Mouse (Mus musculus) 3T3-L1 (cell line): ENCODE results near the gene Mttp.

ENCODE experiments used
- DNase-seq: peaks from one replicate; pipeline ENCODE4 v3.0.0-alpha.2; 2015; ENCODE audit warnings: low read depth, low spot score

Gene Mttp

GRCm38 (mm10) chr3:138083896-138084295 lies 60.9 kb downstream of the Mttp start:
- DNase-seq = no peak

DNA sequence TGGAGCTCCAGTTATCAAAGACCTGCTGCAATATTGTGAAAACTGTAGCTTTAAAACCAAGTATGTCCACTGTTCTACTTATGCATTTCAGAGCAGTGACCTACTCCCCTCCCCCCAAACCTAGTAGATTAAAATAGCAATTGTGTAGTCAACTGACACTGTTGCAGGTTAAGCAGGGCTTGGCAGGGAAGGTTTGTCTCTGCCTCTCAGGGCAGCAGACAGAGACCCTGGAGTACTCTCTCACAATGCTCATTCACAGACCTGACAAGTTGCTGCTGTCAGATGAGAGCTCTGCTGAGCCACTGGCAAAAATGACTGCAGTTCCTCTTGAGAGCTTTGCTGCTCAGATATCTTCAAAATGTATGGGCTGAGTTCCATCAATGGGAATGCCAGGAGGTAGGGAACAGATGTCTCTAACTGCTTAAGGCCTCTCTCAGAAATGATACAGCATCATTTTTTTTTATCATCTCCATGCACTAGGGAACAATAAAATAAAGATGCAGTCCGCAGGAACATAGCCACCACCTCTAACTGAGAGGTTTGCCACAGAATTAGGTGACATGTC lies 61.6 kb downstream of the Mttp start:
- DNase-seq = no peak

DNA sequence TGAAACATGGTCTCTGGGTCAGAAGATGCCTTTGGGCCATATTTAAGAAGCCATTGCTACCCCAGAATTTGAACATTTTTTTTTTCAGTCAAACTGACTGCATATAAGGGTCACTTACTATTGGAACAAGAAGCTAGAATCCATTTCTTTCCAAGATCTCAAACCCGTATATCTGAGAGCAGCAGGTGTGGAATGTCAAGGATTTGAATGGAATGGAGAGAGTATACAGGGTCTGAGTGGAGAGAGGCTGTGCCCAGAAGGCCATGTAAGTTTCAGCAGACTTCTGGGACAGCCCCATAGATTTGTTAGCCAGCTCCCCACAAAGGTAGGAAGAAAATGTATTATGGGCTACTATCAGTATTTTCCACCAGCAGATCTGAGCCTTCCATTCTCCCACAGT lies 66.1 kb downstream of the Mttp start:
- no peak for DNase-seq

- no peak for DNase-seq
These were observed 67.1 kb downstream of the Mttp start for GRCm38 (mm10) chr3:138077476-138078340.

DNA sequence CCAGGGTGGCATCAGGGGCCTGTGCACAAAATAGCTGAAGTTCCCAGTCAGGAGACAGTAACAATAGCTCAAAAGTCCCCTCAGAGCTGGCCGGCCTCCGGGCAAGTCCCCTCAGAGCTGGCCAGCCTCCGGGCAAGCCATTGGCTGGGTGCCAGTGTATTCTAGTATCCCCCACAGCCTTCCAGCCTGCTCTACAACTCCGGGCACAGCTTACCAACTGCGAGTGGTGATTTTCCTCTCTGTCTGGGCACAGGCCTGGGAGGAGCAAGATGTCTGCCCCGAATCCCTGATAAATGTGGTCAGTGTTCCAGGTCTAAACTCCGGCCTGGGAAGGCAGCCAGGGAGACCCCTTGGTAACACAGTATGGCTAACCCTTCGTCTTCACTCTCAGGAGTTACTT lies 69.6 kb downstream of the Mttp start:
- no peak for DNase-seq

DNA sequence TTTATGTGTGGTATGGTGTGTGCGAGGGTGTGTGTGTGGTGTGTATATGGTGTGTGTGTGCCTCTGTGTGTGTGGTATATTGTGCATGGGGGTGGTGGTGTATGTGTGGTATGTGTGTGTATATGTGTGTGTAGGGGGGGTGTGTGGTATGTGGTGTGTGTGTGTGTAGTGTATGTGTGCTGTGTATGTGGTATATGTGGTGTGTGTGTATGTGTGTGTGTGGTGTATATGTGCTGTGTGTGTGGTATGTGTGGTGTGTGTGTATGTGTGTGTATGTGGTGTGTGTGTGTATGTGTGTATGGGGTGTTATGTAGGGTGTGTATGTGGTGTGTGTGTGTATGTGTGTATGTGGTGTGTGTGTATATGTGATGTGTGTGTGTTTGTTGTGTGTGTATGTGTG lies 70.6 kb downstream of the Mttp start:
- no peak for DNase-seq

DNA sequence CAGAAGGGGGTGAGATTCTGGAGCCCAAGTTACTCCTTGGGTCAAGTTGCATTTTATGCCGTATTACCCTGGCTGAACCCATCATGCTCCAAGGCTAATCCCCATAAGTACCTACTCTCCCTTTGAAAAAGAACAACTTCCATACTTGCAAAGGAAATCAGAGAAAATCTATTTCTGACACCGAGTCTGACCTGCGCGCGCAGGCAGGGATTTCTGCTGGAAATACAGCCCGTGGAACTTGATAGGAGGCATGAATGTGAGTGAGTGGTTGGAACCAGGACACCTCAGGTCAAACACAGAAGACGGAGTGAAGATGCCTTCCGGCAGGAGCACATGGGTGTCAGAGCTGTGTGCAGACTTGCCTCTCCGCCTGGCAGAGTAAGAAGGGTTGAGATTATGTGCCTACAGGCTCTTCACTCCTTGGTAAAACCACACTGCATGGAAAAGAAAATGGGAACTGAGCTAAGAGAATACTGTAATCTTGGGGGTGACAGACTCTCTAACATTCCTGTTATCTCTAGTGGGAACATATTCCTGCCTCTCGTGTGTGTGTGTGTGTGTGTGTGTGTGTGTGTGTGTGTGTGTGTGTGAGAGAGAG lies 73.2 kb downstream of the Mttp start:
- no peak for DNase-seq

- no peak for DNase-seq
These were observed 73.8 kb downstream of the Mttp start for GRCm38 (mm10) chr3:138071004-138071403.

- DNase-seq = no peak
These were observed 74.8 kb downstream of the Mttp start for GRCm38 (mm10) chr3:138069756-138070511.

DNA sequence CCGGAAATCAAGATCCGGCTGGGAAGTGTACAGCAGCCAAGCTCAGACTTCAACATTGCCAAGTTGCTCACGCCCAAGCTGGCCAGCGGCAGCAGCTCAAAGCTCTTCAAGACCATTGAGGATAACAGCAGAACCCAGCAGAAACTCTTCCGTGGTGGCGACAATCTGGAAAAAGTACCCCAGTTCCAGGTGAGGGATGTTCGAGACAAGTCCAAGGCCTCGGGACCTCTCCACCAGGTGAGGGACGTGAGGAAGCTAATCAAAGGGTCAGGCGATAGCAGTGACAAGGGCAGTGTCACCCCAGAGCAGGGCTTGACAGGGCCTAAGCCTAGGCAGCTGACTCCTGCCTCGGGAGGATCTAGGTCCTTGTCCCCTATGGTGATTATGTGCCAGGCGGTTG lies 76.7 kb downstream of the Mttp start:
- no peak for DNase-seq

GRCm38 (mm10) chr3:138067288-138067687 lies 77.5 kb downstream of the Mttp start, which contains the start of gene Gm5105:
TSS of gene Gm5105 (minus strand) at chr3:138067388.
- no peak for DNase-seq

DNA sequence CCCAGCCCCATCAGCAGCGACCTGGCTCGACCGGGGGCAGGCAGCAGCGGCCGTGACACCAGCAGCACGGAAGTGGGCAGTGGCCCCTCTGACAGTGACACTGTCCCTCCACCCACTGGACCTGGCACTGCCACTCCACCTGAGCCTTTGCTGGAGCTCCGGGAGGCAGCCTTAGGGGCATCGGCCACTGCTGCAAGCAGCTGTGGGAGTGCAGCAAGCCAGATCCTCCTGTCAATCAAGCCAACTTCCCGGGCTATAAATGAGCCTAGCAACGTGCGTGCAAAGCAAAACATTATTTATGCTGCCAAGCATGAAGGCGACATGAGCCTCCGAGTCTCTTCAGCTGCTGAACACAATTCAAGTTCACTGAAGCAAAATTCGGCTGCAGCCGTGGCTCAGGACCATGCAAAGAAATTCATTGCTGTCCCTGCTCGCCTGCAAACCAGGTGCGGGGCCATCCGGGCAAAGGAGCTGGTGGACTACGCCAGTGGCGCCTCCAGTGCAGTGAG lies 78.4 kb downstream of the Mttp start:
- no peak for DNase-seq

DNA sequence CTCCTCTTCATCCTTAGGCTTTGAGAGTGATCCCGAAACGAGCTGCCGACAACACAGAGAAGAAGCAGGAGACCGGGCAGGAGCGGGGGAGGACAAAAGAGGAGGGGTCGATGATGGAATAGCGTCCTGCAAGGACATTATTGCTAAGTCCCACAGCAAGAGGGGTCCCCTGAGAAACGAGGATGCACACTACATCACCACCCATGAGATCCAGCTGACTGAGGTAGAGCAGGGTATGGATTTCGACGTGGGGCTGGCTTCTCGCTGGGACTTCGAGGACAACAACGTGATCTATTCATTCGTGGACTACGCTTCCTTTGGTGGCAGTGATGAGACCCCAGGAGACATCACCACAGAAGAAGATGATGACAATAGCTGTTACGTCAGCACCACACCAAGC lies 78.8 kb downstream of the Mttp start:
- no peak for DNase-seq

DNA sequence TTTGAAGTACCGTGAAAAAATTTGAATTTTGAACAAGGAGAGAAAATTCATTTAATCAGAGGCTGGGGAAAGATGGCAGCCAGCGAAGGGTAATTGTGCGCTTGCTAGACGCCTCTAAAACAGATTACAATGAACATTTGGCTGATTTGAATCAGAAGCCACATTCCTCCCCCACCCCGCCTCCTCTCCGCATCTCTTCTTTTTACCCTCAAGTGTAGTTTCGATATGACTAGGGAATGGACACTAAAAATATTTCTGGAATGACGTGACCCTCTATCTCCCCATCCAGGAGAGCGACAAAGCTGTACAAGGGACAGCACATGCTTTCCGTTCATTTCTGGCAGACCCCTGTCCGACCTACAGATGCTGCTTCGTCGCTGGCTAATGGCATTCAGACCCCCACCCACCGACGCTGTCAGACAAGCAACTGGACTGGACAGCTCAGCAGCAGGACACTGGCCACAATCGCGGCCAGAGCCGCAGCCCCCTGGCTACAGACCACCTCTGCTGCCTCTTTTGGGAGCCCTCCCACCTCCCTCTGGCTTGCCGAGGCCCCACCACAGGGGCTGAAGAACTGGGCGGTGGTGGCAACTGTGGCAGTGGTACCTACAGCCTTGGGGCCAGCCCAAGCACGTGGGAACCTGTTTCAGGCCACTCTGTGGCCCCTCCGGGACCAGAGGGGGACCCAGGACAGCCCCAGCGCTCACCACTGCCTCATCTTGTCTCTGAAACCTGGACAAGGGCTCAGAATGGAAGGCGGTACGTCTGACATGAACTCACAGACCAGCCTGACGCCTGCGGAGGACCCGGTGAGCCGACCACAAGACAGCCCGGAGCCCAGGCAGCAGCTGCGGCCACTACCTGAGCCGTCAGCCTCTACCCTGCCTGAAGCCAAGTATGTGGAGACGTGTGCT lies 79.8 kb downstream of the Mttp start, which contains the start of gene 1110002E22Rik:
TSS of gene 1110002E22Rik (plus strand) at position 321 of the 914 bp plus-strand sequence.
- DNase-seq = no peak

DNA sequence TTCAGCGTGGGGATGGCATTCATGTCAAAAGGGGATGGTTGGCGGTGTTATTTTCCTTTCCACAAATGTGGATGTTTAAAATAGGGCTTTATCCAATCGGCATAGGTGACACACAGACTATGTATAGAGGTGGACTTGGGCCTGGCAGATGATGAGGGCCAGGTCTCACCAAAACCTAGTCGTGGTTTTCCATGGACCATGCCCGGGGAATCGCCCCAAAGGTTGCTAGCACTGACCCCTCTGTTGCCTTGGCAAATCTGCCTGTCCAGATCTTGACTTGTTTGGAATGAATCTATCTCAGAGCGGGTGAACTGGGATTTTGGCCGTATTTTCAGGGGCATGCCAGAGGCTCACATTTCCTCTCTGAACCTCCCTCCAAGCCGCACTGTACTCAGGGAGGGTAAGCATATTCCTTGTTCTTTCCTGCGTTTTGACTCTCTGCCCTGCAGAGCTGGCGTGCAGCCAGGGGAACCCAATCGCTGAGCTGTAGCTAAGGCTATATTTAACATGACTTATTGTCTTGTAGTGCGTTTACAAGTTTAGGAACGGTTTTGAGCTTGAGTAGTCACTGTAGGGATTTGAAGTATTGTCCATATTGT lies 80.9 kb downstream of the Mttp start:
- DNase-seq = no peak

DNA sequence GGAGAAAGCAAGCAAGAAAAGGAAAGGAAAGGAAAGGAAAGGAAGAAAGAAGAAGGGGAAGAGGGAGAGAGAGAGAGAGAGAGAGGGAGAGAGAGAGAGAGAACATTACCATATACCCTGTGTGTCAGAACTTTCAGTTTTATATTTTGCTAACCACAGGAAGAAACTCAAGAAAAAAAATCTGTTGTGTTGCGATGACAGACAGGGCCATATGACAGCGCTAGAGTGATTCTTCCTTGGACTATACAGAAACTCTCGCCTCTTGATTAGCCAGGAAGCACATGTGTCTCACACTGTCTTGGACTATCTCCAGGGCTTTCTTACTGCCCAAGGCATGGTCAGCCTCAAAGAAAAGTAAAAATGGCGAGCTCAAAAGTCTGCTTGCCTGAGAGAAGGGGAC lies 82.1 kb downstream of the Mttp start:
- peak; percentile 45 for DNase-seq

GRCm38 (mm10) chr3:138061205-138061911 lies 83.4 kb downstream of the Mttp start:
- DNase-seq = peak; percentile 88

DNA sequence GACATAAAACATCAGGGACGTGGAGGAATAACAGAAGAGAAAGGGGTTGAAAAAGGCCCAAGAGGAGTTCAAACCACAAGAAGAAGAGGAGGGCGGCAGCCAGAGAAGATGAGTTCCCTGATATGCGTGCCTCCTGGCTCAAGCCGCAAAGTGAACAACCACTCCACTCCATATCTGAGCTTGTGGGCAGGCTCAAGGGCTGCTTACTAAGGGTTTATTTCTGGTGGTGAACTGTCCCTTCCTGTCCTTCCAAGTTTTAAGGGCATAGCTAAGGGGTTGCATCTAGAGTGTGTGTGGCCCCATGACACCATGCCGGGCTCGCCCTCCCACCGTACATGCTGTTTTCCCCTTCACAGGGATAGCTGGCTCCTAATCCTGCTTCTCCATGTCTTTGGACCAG lies 84.3 kb downstream of the Mttp start:
- DNase-seq = no peak

GRCm38 (mm10) chr3:138058226-138058625 lies 86.5 kb downstream of the Mttp start:
- no peak for DNase-seq

DNA sequence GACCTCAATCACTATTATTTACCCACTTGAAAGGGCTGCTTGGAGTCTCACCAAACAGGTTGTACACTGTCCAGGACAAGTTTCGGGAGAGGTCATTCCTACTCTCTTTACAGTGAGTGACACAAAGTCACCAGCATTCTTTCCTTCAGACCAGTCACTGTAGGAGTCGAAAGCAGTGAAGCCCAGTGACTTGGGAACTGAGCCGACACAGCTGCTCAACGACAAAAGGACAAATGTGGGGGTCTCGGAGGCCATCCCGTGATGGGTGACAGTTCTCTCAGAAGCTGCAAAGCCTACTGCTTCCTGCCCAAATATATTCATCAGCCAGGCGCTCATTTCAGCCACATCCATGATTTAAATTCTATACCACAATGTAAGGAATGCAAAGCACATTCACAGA lies 87.8 kb downstream of the Mttp start:
- no peak for DNase-seq
